Mouse (Mus musculus) testis, adult 2 months (tissue): ENCODE measurements around the gene Atp6v0a1.

Experiments used
- CTCF ChIP-seq: fragments of 200-500 bp; IDR thresholded peaks from 2 replicates; pipeline ENCODE4 v1.5.1; 2012; ENCODE audit warnings: low read depth, mild to moderate bottlenecking, inconsistent platforms, low read length, moderate library complexity; ENCODE audit not compliant: control insufficient read depth, insufficient read depth, insufficient replicate concordance
- POLR2A ChIP-seq: fragments of 200-500 bp; IDR thresholded peaks from 2 replicates; pipeline ENCODE4 v1.6.1; 2012; ENCODE audit warnings: low read depth, mild to moderate bottlenecking, inconsistent platforms, low read length, moderate library complexity; ENCODE audit not compliant: control insufficient read depth

DNA sequence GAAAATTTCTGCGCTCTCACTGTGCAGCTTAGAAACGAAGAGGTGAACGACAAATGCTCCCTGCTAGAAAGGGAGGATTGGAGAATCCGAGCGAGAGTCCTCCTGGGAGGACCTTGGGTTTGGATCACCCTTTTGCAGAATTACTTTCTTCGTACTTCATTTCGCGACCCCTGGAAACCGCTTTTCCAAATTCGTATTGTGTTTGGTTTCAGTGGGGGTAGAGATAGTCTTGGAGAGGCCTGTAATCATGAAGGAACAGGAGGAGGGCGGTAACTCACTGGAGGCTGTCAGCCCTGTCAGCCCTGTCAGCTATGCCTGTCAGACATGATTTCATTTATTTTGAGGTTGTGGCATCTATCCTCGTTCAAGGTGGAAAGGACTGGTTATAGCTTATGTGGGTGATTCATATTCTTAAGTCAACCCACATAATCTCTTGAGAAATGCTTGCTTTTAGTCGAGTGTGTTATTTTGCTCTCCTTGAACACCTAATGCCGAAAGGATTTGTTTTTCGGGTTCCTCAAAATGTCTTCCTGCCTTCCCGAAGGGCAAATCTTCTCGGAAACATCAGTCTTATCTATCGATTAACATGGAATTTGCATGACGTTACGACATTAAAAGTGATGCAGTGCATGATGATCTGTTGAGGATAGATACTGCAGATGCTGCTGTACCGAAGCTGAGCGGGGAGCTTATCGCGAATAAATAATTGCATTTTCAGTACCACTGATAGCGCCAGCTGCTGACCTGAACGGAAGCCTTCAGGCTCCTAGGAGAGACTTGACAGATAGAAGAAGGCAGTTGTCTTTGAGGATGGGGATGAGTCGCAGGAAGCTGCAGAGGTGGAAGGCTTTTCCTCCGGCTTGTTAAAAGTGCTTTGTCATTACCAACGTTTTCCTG lies 884 bp downstream of the Atp6v0a1 start:
- no peak for TF ChIP-seq POLR2A
- no peak for TF ChIP-seq CTCF
